Mouse (Mus musculus): ENCODE data around the gene Steap4. TPM values are rescaled to one million over a fixed set of nuclear protein-coding genes. Genes with fewer than 3 reads are reported as not detected.
"Not testable (repeated sequence)": the region's sequence is repeated elsewhere in the genome, so short reads cannot be mapped to it uniquely, and the experiment has no call there.

The Steap4 gene
- polyA plus RNA-seq, 1 experiment from 2014 or later, result 0.17 TPM

- ATAC-seq (ENCODE audit: extremely low read depth, insufficient number of reproducible peaks, low FRiP score, low TSS enrichment), result no peak
- Histone ChIP-seq H3K9me3 (no peaks in the 10 kb centered on the region), H3K27ac (replicated peaks) (no peak overlapping the region), H3K9ac (no peak overlapping the region), H3K4me1 (0 out of 2 replicates have a peak, but pooled peaks cover 5% of the 10 kb centered on the region), H3K4me2 (no peak overlapping the region), H3K27me3 (replicated peaks) (no peaks in the 10 kb centered on the region), H3K36me3 (no peaks in the 10 kb centered on the region), H3K4me3 (no peak overlapping the region)
- 55% methylated on average over 5 of the region's 5 CpGs for WGBS
Measured at GRCm38 (mm10) chr5:7955371-7955966, 4.8 kb upstream of the Steap4 start.

GRCm38 (mm10) chr5:7958061-7958460 lies 2.2 kb upstream of the Steap4 start:
- 80% methylated on average over 4 of the region's 4 CpGs for WGBS
- H3K27me3 ChIP-seq (replicated peaks), result no peaks in the 10 kb centered on the region
- no peak for ATAC-seq (ENCODE audit: extremely low read depth, insufficient number of reproducible peaks, low FRiP score, low TSS enrichment)

GRCm38 (mm10) chr5:7959286-7959685 lies 971 bp upstream of the Steap4 start:
- Histone ChIP-seq H3K27me3 (replicated peaks) (no peaks in the 10 kb centered on the region), H3K4me2 (no peak overlapping the region), H3K36me3 (no peaks in the 10 kb centered on the region), H3K9ac (no peak overlapping the region), H3K27ac (replicated peaks) (no peak overlapping the region), H3K9me3 (no peaks in the 10 kb centered on the region), H3K4me3 (no peak overlapping the region), H3K4me1 (0 out of 2 replicates have a peak, but pooled peaks cover 8% of the 10 kb centered on the region)
- 78% methylated on average over 6 of the region's 6 CpGs for WGBS
- ATAC-seq (ENCODE audit: extremely low read depth, insufficient number of reproducible peaks, low FRiP score, low TSS enrichment), result no peak

More at GRCm38 (mm10) chr5:7958061-7958460, 2.2 kb upstream of the Steap4 start:
- H3K27ac ChIP-seq (replicated peaks), result no peak overlapping the region
- no peak overlapping the region for H3K4me3 ChIP-seq
- H3K9ac ChIP-seq, result no peak overlapping the region
- no peaks in the 10 kb centered on the region for H3K36me3 ChIP-seq
- 0 out of 2 replicates have a peak, but pooled peaks cover 8% of the 10 kb centered on the region for H3K4me1 ChIP-seq
- no peak overlapping the region for H3K4me2 ChIP-seq
- H3K9me3 ChIP-seq, result no peaks in the 10 kb centered on the region

- Histone ChIP-seq H3K27ac (replicated peaks) (no peak overlapping the region), H3K27me3 (replicated peaks) (no peaks in the 10 kb centered on the region), H3K36me3 (no peaks in the 10 kb centered on the region), H3K9ac (no peak overlapping the region), H3K4me2 (no peak overlapping the region), H3K9me3 (no peaks in the 10 kb centered on the region), H3K4me3 (no peak overlapping the region), H3K4me1 (0 out of 2 replicates have a peak, but pooled peaks cover 5% of the 10 kb centered on the region)
- 81% methylated on average over 7 of the region's 7 CpGs for WGBS
- no peak for ATAC-seq (ENCODE audit: extremely low read depth, insufficient number of reproducible peaks, low FRiP score, low TSS enrichment)
Measured at GRCm38 (mm10) chr5:7961113-7961512, 856 bp downstream of the Steap4 start.

- H3K4me1 ChIP-seq, result 0 out of 2 replicates have a peak, but pooled peaks cover 4% of the 10 kb centered on the region
- no peaks in the 10 kb centered on the region for H3K9me3 ChIP-seq
- H3K36me3 ChIP-seq, result no peaks in the 10 kb centered on the region
- WGBS, result 32% methylated on average over 3 of the region's 3 CpGs
- ATAC-seq (ENCODE audit: extremely low read depth, insufficient number of reproducible peaks, low FRiP score, low TSS enrichment), result no peak
- no peaks in the 10 kb centered on the region for H3K27me3 ChIP-seq (replicated peaks)
- H3K9ac ChIP-seq, result no peak overlapping the region
- no peak overlapping the region for H3K27ac ChIP-seq (replicated peaks)
- no peak overlapping the region for H3K4me3 ChIP-seq
- H3K4me2 ChIP-seq, result no peak overlapping the region
Measured at GRCm38 (mm10) chr5:7965281-7965680, 5.0 kb downstream of the Steap4 start.

- Histone ChIP-seq H3K27me3 (replicated peaks) (no peaks in the 10 kb centered on the region), H3K9ac (no peak overlapping the region), H3K36me3 (no peaks in the 10 kb centered on the region), H3K4me3 (no peak overlapping the region), H3K4me2 (no peak overlapping the region), H3K4me1 (no peaks in the 10 kb centered on the region), H3K9me3 (no peaks in the 10 kb centered on the region), H3K27ac (replicated peaks) (no peak overlapping the region)
- no peak for ATAC-seq (ENCODE audit: extremely low read depth, insufficient number of reproducible peaks, low FRiP score, low TSS enrichment)
- 70% methylated on average over 5 of the region's 5 CpGs for WGBS
Measured at GRCm38 (mm10) chr5:7968152-7968551, 7.9 kb downstream of the Steap4 start.

GRCm38 (mm10) chr5:7972266-7972665 lies 12.0 kb downstream of the Steap4 start:
- H3K4me1 ChIP-seq, result no peaks in the 10 kb centered on the region
- no peak for ATAC-seq (ENCODE audit: extremely low read depth, insufficient number of reproducible peaks, low FRiP score, low TSS enrichment)
- no peak overlapping the region for H3K9ac ChIP-seq
- H3K27me3 ChIP-seq (replicated peaks), result no peaks in the 10 kb centered on the region
- H3K4me3 ChIP-seq, result no peak overlapping the region
- H3K9me3 ChIP-seq, result no peaks in the 10 kb centered on the region
- H3K4me2 ChIP-seq, result no peak overlapping the region
- no peaks in the 10 kb centered on the region for H3K36me3 ChIP-seq
- 74% methylated on average over 2 of the region's 2 CpGs for WGBS
- no peak overlapping the region for H3K27ac ChIP-seq (replicated peaks)

GRCm38 (mm10) chr5:7974522-7975197 lies 14.4 kb downstream of the Steap4 start:
- Histone ChIP-seq H3K36me3 (no peaks in the 10 kb centered on the region), H3K4me1 (no peaks in the 10 kb centered on the region), H3K27ac (replicated peaks) (no peak overlapping the region), H3K27me3 (replicated peaks) (no peaks in the 10 kb centered on the region), H3K4me3 (no peak overlapping the region), H3K9me3 (no peaks in the 10 kb centered on the region), H3K9ac (no peak overlapping the region), H3K4me2 (no peak overlapping the region)
- no peak for ATAC-seq (ENCODE audit: extremely low read depth, insufficient number of reproducible peaks, low FRiP score, low TSS enrichment)
- 75% methylated on average over 11 of the region's 11 CpGs for WGBS

- Histone ChIP-seq H3K9ac (no peak overlapping the region), H3K4me2 (no peak overlapping the region), H3K4me3 (no peak overlapping the region), H3K9me3 (no peaks in the 10 kb centered on the region), H3K27ac (replicated peaks) (no peak overlapping the region), H3K27me3 (replicated peaks) (no peaks in the 10 kb centered on the region), H3K36me3 (no peaks in the 10 kb centered on the region), H3K4me1 (no peaks in the 10 kb centered on the region)
- ATAC-seq (ENCODE audit: extremely low read depth, insufficient number of reproducible peaks, low FRiP score, low TSS enrichment), result no peak
- WGBS, result 54% methylated on average over 5 of the region's 5 CpGs
Measured at GRCm38 (mm10) chr5:7980586-7980985, 20.3 kb downstream of the Steap4 start.

GRCm38 (mm10) chr5:7987962-7988361 lies 27.7 kb downstream of the Steap4 start:
- Histone ChIP-seq H3K9ac (no peak overlapping the region), H3K4me2 (no peak overlapping the region), H3K36me3 (no peaks in the 10 kb centered on the region), H3K9me3 (no peaks in the 10 kb centered on the region), H3K4me3 (no peak overlapping the region), H3K27me3 (replicated peaks) (no peaks in the 10 kb centered on the region), H3K27ac (replicated peaks) (no peak overlapping the region), H3K4me1 (no peaks in the 10 kb centered on the region)
- 71% methylated on average over 1 of the region's 1 CpGs for WGBS
- ATAC-seq (ENCODE audit: extremely low read depth, insufficient number of reproducible peaks, low FRiP score, low TSS enrichment), result no peak

- Histone ChIP-seq H3K4me3 (no peak overlapping the region), H3K36me3 (no peaks in the 10 kb centered on the region), H3K4me2 (no peak overlapping the region), H3K27ac (replicated peaks) (no peak overlapping the region), H3K9ac (no peak overlapping the region), H3K9me3 (no peaks in the 10 kb centered on the region), H3K27me3 (replicated peaks) (no peaks in the 10 kb centered on the region), H3K4me1 (no peaks in the 10 kb centered on the region)
- 69% methylated on average over 4 of the region's 4 CpGs for WGBS
- no peak for ATAC-seq (ENCODE audit: extremely low read depth, insufficient number of reproducible peaks, low FRiP score, low TSS enrichment)
Measured at GRCm38 (mm10) chr5:7988415-7988814, 28.2 kb downstream of the Steap4 start.

GRCm38 (mm10) chr5:7991631-7992030 lies 31.4 kb downstream of the Steap4 start:
- H3K4me3 ChIP-seq; H3K27ac ChIP-seq (replicated peaks); H3K9ac ChIP-seq; H3K4me1 ChIP-seq; H3K4me2 ChIP-seq; H3K9me3 ChIP-seq; H3K27me3 ChIP-seq (replicated peaks); ATAC-seq (ENCODE audit: extremely low read depth, insufficient number of reproducible peaks, low FRiP score, low TSS enrichment); H3K36me3 ChIP-seq: not testable (repeated sequence)
- 77% methylated on average over 2 of the region's 2 CpGs for WGBS
